Mouse (Mus musculus) megakaryocyte, embryonic 14.5 days (primary cell): ENCODE results near the gene Hnrnpab.

ENCODE experiments used
- FLI1 ChIP-seq: IDR thresholded peaks from 2 replicates; pipeline ENCODE4 v1.6.1; 2012; ENCODE audit warnings: low read length, inconsistent platforms, mixed read lengths
- GATA1 ChIP-seq: IDR thresholded peaks from 3 replicates; pipeline ENCODE4 v1.6.1; 2012; ENCODE audit warnings: mixed read lengths, low read length, inconsistent platforms, borderline replicate concordance

DNA sequence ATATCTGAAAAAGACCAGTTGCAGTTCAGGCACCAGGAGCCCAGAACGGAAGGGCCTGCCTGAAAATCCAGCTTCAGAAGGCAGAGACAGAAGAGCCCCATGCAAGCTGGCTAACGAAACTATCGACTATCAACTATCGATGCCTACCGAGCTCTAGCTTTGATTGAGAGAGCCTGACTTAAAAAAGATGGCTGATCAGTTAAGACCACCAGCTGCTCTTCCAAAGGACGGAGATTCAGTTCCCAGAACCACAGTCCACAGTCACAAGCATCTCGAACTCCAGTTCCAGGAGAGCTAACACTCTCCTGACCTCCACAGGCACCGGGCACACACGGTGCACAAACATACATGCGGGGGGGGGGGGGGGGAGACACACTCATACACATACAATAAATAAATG, 52.1 kb downstream of the Hnrnpab start:
- no peak for TF ChIP-seq GATA1
- no peak for TF ChIP-seq FLI1
